Mouse (Mus musculus) heart, postnatal 25 days (tissue): ENCODE measurements around the gene Ctsm. TPM values are rescaled to one million over a fixed set of nuclear protein-coding genes. Genes with fewer than 3 reads are reported as not detected.
"Not testable (repeated sequence)": the region's sequence is repeated elsewhere in the genome, so short reads cannot be mapped to it uniquely, and the experiment has no call there.

Experiments used
- DNase-seq: peaks from one replicate; pipeline ENCODE4 v3.0.0; 2022; ENCODE audit warnings: low spot score
- intact Hi-C: fragments of 180-260 bp; cut with DNase I; formaldehyde crosslinking; loops from one replicate; pipeline ENCODE4 v1.15.1; 2025
- total RNA-seq, 2 experiments: library from RNA; stranded (reverse); gene quantifications; 2 replicates each; pipeline ENCODE4 v1.2.3; 2021

The Ctsm gene
- not detected for total RNA-seq

- intact Hi-C loops: no loop called here
- DNase-seq: no peak
Observed at GRCm38 (mm10) chr13:61541631-61542030, at the start of gene Ctsm. Ctsm (minus strand) TSS chr13:61541839.

GRCm38 (mm10) chr13:61570027-61570426 lies 28.4 kb upstream of the Ctsm start, which contains the start of gene Cts3:
Cts3 (minus strand) TSS chr13:61570127.
- DNase-seq: no peak
- intact Hi-C loops: no loop called here

- DNase-seq, intact Hi-C loops: not testable (repeated sequence)
Observed at GRCm38 (mm10) chr13:61568074-61568473, 26.4 kb upstream of the Ctsm start, which contains the start of gene Gm49352. Gm49352 (minus strand) TSS chr13:61568174.

Other genes with a start within 250 kb of the Ctsm start
- gene Cts7, start 183.6 kb downstream of the Ctsm start, total RNA-seq: not detected
- gene Gm49352, start 26.3 kb upstream of the Ctsm start, total RNA-seq: not detected
- gene Cts3, start 28.3 kb upstream of the Ctsm start, total RNA-seq: not detected